Mouse (Mus musculus) forebrain, embryonic 16.5 days (tissue): ENCODE results near the gene Dnm3. TPM values are rescaled to one million over a fixed set of nuclear protein-coding genes. Genes with fewer than 3 reads are reported as not detected.

Source experiments
- ATAC-seq: fragments of 200-750 bp; cut with Nextera tagmentation; 2 replicates; pipeline ENCODE4 v1.8.0; 2017; ENCODE audit warnings: mild to moderate bottlenecking, moderate library complexity
- H3K27ac ChIP-seq: fragments of 300-500 bp; sonication (generic); 2 replicates; pipeline ENCODE4 v1.5.1; 2014; ENCODE audit warnings: low read length, control low read depth
- H3K27me3 ChIP-seq: fragments of 300-500 bp; sonication (generic); replicated peaks from 2 replicates; pipeline ENCODE4 v1.6.1; 2014; ENCODE audit warnings: low read length; ENCODE audit not compliant: control insufficient read depth, insufficient read depth
- H3K36me3 ChIP-seq: fragments of 300-500 bp; sonication (generic); 2 replicates; pipeline ENCODE4 v1.6.1; 2014; ENCODE audit not compliant: control insufficient read depth, insufficient read depth
- H3K4me1 ChIP-seq: fragments of 300-500 bp; sonication (generic); replicated peaks from 2 replicates; pipeline ENCODE4 v1.6.1; 2014; ENCODE audit warnings: low read length; ENCODE audit not compliant: control insufficient read depth, insufficient read depth
- H3K4me2 ChIP-seq: fragments of 300-500 bp; sonication (generic); 2 replicates; pipeline ENCODE4 v1.6.1; 2014; ENCODE audit warnings: mild to moderate bottlenecking, low read length, control low read depth
- H3K4me3 ChIP-seq: fragments of 300-500 bp; sonication (generic); replicated peaks from 2 replicates; pipeline ENCODE4 v1.5.1; 2014; ENCODE audit warnings: mild to moderate bottlenecking, low read length, control low read depth
- H3K9ac ChIP-seq: fragments of 300-500 bp; sonication (generic); replicated peaks from 2 replicates; pipeline ENCODE4 v1.6.1; 2014; ENCODE audit warnings: low read depth, low read length, control low read depth
- H3K9me3 ChIP-seq: fragments of 300-500 bp; sonication (generic); 2 replicates; pipeline ENCODE4 v1.6.1; 2016; ENCODE audit warnings: low read length; ENCODE audit not compliant: control insufficient read depth
- WGBS: fragments of 180-500 bp; shearing (Covaris S2); extraction: QIAGEN DNeasy Blood & Tissue Kit; methylation state at CpG from one replicate; pipeline ENCODE4 v1.1.7; 2014; 5-methylcytosine and 5-hydroxymethylcytosine counted together
- polyA plus RNA-seq: library from polyadenylated mRNA; unstranded; fragments of >200 nt; fragmentation: Nextera tagmentation; extraction: Ambion mirVana; gene quantifications from 2 replicates; pipeline ENCODE4 v1.2.1, GENCODE M21; 2015

The Dnm3 gene
- polyA plus RNA-seq, result 32.3 and 41.8 TPM in 2 replicates

- 0 out of 2 replicates have a peak, but pooled peaks cover 2% of the 10 kb centered on the region for H3K27me3 ChIP-seq
- WGBS, result under 1% methylated on average over 55 of the region's 56 CpGs
- no peaks in the 10 kb centered on the region for H3K9me3 ChIP-seq
- peak within 1 kb of the TSS; percentile 93 for H3K4me3 ChIP-seq
- peak; percentile 98 for ATAC-seq
- H3K36me3 ChIP-seq, result no peaks in the 10 kb centered on the region
- peaks cover 9% of the 10 kb centered on the region for H3K4me1 ChIP-seq
- H3K9ac ChIP-seq, result peak within 1 kb of the TSS; percentile 92
- H3K4me2 ChIP-seq, result peak within 1 kb of the TSS; percentile 82
- H3K27ac ChIP-seq, result peak within 1 kb of the TSS; percentile 47; the same call in 1 of the 2 replicates
Measured at GRCm38 (mm10) chr1:162477246-162478209, at the start of gene Dnm3. TSS of gene Dnm3 (minus strand) at chr1:162478034.

GRCm38 (mm10) chr1:162515116-162515515 is 37.3 kb upstream of the Dnm3 start:
- no peak for ATAC-seq
- H3K4me1 ChIP-seq, result no peaks in the 10 kb centered on the region
- no peak overlapping the region for H3K9ac ChIP-seq
- H3K9me3 ChIP-seq, result no peaks in the 10 kb centered on the region
- WGBS, result 84% methylated on average over 1 of the region's 1 CpGs
- no peak overlapping the region for H3K4me3 ChIP-seq
- H3K27me3 ChIP-seq, result no peaks in the 10 kb centered on the region
- H3K36me3 ChIP-seq, result no peaks in the 10 kb centered on the region
- H3K4me2 ChIP-seq, result no peak overlapping the region
- no peak overlapping the region for H3K27ac ChIP-seq

- no peak for ATAC-seq
- H3K4me2 ChIP-seq, result no peak overlapping the region
- no peak overlapping the region for H3K27ac ChIP-seq
- H3K9me3 ChIP-seq, result no peaks in the 10 kb centered on the region
- no peak overlapping the region for H3K9ac ChIP-seq
- no peaks in the 10 kb centered on the region for H3K27me3 ChIP-seq
- no peak overlapping the region for H3K4me3 ChIP-seq
- H3K4me1 ChIP-seq, result no peaks in the 10 kb centered on the region
- 76% methylated on average over 2 of the region's 2 CpGs for WGBS
- H3K36me3 ChIP-seq, result no peaks in the 10 kb centered on the region
Measured at GRCm38 (mm10) chr1:162510013-162510356, 32.2 kb upstream of the Dnm3 start.

GRCm38 (mm10) chr1:162509329-162510012 is 31.6 kb upstream of the Dnm3 start:
- ATAC-seq, result no peak

GRCm38 (mm10) chr1:162508211-162509005 is 30.6 kb upstream of the Dnm3 start:
- Histone ChIP-seq H3K4me2 (no peak overlapping the region), H3K4me1 (no peaks in the 10 kb centered on the region), H3K9ac (no peak overlapping the region), H3K4me3 (no peak overlapping the region), H3K36me3 (no peaks in the 10 kb centered on the region), H3K27me3 (no peaks in the 10 kb centered on the region), H3K27ac (no peak overlapping the region), H3K9me3 (no peaks in the 10 kb centered on the region)
- 75% methylated on average over 4 of the region's 4 CpGs for WGBS
- ATAC-seq, result 0 out of 2 replicates have a peak, but pooled peaks have one; percentile 26

More at GRCm38 (mm10) chr1:162509329-162510012, 31.6 kb upstream of the Dnm3 start:
- H3K27me3 ChIP-seq, result no peaks in the 10 kb centered on the region
- H3K27ac ChIP-seq, result no peak overlapping the region
- H3K4me2 ChIP-seq, result no peak overlapping the region
- no peaks in the 10 kb centered on the region for H3K36me3 ChIP-seq
- WGBS, result 69% methylated on average over 12 of the region's 12 CpGs
- H3K9me3 ChIP-seq, result no peaks in the 10 kb centered on the region
- no peaks in the 10 kb centered on the region for H3K4me1 ChIP-seq
- H3K4me3 ChIP-seq, result no peak overlapping the region
- no peak overlapping the region for H3K9ac ChIP-seq

GRCm38 (mm10) chr1:162506516-162506915 is 28.7 kb upstream of the Dnm3 start:
- 91% methylated on average over 4 of the region's 4 CpGs for WGBS
- H3K27ac ChIP-seq, result no peak overlapping the region
- H3K4me2 ChIP-seq, result no peak overlapping the region
- H3K4me1 ChIP-seq, result no peaks in the 10 kb centered on the region
- ATAC-seq, result no peak
- H3K9me3 ChIP-seq, result no peaks in the 10 kb centered on the region
- no peaks in the 10 kb centered on the region for H3K36me3 ChIP-seq
- no peaks in the 10 kb centered on the region for H3K27me3 ChIP-seq
- H3K9ac ChIP-seq, result no peak overlapping the region
- no peak overlapping the region for H3K4me3 ChIP-seq

GRCm38 (mm10) chr1:162505649-162506048 is 27.8 kb upstream of the Dnm3 start:
- WGBS, result 87% methylated on average over 6 of the region's 6 CpGs
- H3K4me1 ChIP-seq, result no peaks in the 10 kb centered on the region
- ATAC-seq, result no peak
- H3K36me3 ChIP-seq, result no peaks in the 10 kb centered on the region
- no peaks in the 10 kb centered on the region for H3K27me3 ChIP-seq
- no peak overlapping the region for H3K4me2 ChIP-seq
- H3K4me3 ChIP-seq, result no peak overlapping the region
- no peak overlapping the region for H3K9ac ChIP-seq
- no peak overlapping the region for H3K27ac ChIP-seq
- H3K9me3 ChIP-seq, result no peaks in the 10 kb centered on the region

GRCm38 (mm10) chr1:162476531-162477080 is 1.2 kb downstream of the Dnm3 start:
- peak; percentile 11 for ATAC-seq

More at GRCm38 (mm10) chr1:162476531-162477080, 1.2 kb downstream of the Dnm3 start:
- H3K4me3 ChIP-seq, result peak overlapping the region; percentile 93
- peak overlapping the region; percentile 92 for H3K9ac ChIP-seq
- H3K4me2 ChIP-seq, result peak overlapping the region; percentile 82
- H3K4me1 ChIP-seq, result peaks cover 9% of the 10 kb centered on the region
- H3K9me3 ChIP-seq, result no peaks in the 10 kb centered on the region
- 0 out of 2 replicates have a peak, but pooled peaks cover 2% of the 10 kb centered on the region for H3K27me3 ChIP-seq
- 0% methylated on average over 19 of the region's 19 CpGs for WGBS
- no peaks in the 10 kb centered on the region for H3K36me3 ChIP-seq
- H3K27ac ChIP-seq, result no peak overlapping the region
